Mouse (Mus musculus) cerebellum, adult (tissue): ENCODE measurements around the gene Hopx.
A peak's percentile ranks its signal among the peaks of the same experiment; 100 is the strongest.

ENCODE experiments used
- ATAC-seq: cut with Nextera tagmentation; 2 replicates; pipeline ENCODE4 v1.9.2; 2017; ENCODE audit warnings: mild to moderate bottlenecking, moderate library complexity, mixed read lengths; ENCODE audit not compliant: insufficient number of reproducible peaks, low FRiP score, low TSS enrichment

Gene Hopx

DNA sequence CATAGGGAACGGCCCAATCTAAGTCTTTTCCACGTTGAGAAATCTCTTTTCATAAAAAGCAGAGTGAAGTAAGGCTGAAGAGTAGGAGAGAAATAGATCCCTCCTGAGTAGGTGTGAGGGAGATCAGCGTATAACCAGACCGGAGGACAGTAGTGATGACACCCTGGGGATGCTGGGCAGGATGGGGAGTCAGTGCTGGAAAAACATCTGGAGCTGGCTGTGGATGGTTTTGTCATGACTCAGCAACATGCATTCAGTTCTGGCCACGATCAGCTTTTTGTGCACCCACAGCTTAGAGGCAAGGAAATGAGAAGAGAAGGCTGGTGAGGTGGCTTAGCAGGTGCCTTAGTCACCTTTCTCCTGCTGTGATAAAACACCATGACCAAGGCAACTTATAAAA, 19.0 kb upstream of the Hopx start:
- ATAC-seq, result no peak

DNA sequence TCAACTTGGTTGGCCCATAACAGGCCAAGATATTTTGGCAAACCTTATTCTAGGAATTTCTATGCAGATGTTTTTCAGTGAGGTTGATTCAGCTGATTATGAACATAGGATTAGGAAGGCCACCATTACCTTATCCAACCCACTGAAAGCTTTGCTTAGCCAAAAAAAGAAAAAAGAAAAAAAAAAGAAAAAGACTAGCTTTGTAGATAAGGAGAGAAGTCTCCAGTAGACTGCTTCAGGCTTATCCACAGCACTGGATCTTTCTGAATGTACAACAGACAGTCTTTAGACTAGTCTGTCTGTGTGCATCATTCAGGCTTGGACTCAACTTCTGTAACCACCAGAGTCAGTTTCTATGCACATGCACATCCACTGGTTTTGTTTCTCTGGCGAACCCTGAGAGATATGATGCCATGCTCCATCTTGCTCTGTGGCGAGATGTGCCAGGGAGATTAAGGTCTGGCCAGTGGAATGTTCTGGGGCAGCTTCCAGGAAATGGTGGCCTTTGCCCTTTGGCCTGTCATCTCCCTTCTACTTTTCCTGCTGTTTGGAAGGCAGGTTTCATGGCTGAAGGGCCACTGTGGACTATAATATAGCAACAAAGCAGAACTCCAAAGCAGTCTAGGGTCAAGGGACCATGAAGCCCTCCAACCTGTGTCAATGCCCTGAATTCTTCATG, 17.7 kb upstream of the Hopx start:
- no peak for ATAC-seq

DNA sequence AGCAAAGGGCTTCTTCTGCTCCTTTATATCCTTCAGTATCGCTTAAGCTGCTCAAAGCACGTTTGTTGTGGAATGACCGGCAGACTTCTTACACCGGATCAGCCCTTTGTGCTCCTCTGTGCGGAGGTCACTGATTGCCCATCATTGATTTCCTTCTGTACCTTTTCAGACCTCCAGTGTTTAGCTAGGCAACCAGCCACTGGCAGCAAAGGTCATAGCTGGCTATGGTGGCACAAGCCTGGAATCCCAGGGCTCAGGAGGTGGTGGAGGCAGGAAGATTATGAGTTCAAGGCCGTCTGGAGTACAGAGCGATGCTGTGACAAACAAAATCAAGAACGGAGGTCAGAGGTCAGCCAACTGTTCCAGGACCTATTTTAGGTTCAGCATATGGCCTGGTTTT, 17.0 kb upstream of the Hopx start:
- ATAC-seq, result no peak

DNA sequence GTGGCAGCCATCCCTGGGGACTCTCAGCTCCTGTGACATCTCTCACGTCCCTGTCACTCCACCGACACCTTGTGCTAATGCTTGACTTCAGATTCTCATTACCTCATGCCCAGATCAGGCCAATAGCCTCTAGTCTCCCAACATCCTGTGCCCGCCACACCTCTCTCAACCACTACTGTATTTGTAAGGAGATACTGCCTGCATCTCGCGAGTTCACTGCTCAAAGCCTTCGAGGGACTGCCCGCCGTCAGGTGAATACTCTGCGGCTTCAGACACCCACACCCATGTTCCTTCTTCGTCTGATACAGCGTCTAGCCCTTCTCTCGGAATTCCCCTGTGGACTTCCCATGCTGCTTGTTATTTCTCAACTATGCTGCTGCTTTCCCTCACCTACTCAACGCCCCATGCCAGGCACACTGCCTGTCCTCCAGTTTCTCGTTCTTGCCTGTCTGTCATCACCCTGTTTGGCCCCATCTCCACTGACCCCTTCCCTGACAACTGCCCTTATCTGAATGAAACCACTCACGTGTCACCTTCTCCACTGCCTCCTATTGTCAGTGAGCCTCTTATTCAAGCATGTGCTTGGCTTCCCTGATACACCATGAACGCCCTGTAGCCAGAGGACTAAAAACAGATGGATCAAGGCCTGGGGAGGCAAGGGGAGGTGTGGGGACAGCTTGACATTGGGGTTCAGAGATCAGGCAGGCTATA, 15.5 kb upstream of the Hopx start:
- ATAC-seq, result no peak

DNA sequence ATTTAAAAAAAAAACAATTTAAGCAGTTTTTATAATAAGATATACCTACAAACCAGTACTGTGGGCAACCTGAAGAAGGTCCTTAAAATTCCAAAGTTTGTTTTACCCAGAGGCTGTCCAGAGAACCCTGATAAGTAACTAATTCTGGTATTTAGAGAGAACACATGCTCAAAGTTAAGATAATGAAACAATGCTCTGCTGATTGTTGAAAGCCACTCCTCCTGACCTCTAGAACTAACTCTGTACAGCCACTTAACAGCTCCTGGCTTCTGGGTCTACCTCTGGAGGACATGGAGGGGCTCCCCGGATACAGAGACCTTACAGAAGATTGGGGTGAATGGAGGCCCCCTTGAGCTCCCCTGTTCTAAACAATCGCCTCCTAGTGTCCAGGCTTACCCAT, 15.0 kb upstream of the Hopx start:
- no peak for ATAC-seq

DNA sequence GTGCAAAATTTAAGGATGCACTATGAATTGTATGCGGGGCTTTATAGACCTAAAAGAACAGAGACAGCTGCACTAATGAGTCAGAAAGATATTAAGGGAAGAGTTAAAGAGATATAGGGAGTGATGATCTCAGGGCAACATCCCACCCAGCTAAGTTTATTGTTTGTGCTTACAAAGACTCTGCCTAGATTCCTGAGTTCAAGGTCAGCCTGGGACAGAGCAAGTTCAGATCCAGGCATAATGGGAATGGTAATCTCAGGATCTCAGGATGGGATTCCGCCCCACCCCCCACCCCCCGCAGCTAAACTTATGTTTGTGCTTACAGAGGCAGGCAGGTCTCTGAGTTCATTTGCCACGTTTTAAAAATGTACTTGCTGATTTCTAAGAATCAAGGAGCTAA, 13.9 kb upstream of the Hopx start:
- ATAC-seq, result no peak

DNA sequence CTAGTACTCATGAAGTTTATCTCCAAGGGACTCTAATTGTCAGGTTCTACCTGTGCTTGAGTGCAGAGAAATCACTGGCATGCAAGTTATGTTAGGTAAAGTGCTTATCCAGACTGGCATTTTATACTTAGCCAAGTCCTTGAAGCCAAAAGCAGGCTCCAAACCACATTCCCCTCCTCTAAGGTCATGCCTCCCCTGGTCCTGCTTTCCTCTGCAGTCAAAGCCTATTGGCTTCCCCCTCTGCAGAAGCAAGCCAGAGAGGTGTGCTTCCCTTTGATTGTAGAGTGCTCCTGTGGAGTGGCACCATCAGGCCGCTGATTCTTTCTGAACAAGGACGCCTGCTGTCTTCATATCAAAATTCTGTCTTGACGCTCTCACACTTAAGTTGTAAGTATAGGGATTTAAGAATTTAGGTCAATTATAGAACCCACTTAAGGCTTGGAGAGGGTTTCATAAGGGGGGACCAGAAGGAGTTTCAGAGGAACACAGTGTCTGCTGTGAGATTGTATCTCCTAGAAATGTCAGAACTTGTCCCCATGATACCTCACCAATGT, 11.6 kb upstream of the Hopx start:
- ATAC-seq, result no peak

DNA sequence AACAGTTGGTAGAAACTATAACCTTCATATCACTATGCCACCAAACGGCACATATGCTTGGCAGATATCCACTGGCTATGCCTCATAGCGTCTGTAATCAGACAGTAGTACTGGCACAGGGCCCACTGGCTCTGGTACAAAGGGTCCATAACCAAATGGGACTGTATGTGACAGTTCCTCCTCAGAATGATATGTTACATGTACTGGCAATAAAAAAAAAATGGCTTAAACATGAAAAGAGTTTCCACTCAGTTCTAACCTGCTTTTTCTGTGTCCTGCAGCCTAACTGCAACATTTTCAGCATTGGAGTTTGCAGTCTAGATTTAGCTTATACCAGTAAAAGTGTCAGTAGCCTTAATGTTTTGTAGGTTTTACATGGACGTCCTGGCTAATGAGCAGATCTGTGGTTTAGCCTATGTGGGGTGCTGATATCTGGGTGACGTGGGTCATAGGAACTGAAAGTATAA, 9.9 kb upstream of the Hopx start:
- ATAC-seq, result no peak

DNA sequence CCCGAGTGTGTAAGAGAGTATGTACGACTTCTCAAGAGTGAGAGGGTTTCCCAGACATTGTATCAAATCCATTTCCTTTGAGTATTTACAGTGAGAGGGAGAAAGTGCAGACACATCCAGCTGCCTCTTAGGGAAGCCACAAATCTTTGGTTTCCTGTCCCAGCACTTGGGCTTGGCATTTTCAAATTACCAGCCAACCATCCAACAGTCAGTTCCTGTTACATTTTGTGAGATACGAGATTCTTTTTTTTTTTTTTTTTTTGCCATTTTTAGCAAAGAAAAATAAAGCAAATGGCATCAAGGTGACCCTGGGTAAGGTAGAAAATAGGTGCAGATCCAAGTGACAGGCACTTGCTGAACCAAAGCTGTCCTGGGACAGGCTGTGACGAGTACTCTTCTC, 9.2 kb upstream of the Hopx start:
- ATAC-seq, result no peak

DNA sequence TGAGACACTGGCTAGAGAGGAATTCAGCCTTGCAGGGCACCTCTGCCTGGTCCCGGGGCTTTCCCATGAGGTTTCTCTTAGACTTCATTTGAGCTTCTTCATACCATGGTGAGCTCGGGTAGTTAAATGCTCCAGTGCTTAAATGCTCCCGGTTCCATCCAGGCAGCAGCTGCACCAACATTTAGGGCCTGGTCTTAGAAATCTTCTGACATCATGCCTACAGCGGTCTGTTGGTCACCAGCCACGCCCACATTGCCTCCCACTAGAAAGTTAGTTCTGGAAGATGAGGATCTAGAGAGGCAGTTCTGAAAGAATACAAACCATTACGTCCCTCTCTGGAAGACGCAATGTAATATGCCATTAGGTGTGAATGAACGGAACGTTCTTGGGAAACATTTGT, 8.7 kb upstream of the Hopx start:
- ATAC-seq, result no peak

DNA sequence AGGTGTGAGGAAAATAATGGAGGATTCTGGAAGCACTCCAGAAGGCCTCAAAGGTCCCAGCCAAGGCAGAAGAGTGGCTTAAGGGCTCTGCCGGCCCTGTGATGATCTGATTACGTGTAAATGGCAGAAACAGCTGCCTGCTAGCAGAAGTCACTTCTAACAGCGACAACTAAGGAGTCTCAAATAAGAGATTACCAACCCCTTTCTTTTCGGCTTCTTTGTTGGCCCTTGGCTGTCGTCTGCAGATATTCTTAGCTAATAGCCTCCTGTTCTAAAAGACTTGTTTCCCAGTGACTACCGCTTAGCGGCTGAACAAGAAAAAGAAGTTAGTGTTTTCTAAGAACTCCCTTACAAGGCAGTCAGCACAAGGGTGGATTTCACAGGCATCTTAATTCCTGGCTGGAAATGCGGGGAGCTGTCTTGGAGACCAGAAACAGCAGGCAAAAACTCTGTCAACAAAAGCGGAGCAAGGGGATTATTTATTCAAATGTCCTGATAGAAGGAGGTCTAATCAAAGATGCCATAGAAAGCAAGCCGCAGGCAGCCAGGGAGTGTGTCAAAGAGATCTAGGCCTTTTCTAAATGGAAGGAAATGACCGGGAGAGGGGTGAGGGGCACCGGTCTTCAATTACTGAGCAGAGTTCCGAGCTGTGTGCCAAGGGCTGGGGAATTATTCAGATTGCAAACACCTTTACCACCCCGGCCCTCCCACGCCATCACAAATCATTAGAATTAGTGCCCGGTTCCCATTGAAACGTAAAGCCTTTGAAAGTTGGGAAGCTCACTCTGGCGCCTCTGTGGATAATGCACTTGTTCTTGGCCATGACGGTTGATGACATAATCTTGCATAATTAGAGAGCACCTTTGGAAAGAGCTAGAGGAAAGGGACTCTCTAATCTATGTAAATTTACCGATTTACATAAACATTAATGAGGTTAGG, 7.6 kb upstream of the Hopx start:
- 0 out of 2 replicates have a peak, but pooled peaks have one; percentile 28 for ATAC-seq

DNA sequence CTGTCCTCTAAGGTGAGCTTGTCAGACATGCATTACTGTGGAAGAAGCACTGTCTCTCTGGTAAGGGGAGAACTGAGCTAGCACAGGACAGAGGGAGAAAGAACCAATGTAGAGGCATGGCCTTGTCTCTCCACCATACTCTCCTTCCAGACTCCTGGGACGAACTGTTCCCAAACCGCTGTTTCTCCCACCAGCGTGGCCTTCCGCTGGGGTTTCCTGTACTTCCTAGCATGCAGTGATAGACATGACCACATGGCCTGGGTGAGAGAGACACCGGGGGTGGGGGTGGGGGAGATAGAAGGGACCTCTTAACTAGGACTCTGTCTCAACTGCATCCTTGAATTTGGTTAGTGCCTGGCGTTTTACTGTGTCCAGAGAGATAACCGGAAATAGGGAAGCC, 5.8 kb upstream of the Hopx start:
- ATAC-seq, result no peak

DNA sequence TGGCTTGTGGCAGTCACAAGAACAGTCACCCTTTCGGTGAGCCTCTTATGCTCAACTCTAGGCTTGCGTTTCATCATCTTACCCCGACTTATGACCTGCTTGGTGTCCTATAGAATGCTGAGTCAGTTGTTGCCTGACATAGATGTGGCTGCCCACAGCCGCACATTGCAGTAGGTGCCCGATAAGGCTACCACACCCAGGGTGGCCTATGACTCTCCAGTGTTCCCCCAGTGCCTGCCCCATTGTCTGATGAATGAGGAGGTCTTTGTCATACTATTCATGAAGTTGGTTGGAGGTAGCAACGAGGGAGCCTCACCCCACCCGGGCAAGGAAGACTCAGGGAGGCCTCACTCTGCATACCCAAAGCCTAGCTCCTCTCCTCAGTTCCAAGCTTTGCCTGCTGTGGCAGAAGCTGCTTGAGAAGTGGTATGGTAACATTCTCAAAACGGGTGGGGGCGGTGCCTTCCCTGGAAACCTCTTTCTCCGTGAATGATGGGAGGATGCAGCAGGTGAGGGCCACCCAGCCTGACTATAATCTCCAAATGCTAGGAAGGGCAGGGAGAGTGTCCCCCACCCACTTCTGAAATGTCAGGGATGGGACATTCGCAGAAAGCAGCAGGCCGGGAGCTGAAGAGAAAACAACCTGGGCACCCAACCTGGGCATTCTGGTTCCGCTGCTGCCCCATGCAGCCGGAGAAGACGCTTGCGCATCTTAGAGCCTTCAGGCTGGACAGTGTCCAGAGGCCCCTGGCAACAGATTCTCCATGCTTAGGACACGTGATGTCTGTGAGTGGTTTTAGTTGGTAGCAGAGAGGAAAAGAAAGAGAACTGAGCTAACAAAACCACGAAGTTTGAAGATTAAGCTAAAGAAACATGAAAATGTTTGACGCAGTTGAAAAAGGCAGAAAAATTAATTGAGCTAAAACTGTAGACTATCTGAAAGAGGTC, 4.8 kb upstream of the Hopx start:
- no peak for ATAC-seq

DNA sequence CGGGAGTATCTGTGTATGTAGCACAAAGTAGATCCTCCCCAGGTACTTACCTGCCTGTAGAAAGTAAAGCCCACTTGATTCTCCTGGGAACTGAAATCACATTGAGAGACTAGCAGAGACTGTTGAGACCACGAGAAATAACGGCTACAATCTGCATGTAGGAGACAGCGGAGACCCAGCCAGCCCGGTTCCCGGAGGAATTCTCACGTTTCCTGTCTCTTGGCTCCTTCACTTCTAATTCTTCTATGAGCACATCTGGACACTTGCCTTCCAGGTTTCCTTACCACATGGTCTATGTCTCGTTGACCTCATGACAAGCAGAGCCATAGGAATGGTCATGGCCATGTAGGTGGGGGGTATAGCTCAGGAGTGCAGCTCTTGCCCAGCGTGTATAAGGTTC, 811 bp upstream of the Hopx start:
- no peak for ATAC-seq

DNA sequence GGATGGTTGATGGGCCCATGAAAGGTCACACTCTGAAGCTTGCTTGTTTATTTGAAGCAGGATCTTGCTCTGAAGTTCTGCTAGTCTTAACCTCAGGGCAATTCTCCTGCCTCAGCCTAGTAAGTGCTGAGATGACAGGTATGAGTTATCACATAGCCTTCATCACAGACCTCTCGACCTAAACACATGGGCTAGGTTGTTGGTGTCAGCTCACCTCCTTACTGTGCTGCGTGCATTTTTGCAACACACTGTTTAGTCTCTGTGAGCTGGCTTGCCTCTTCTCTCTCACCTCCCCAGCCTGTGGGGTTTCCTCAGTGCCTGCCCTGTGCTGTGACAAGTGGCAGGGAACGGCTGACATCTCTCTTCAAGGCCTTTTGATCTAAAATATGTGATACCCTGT, 1.1 kb downstream of the Hopx start:
- no peak for ATAC-seq

DNA sequence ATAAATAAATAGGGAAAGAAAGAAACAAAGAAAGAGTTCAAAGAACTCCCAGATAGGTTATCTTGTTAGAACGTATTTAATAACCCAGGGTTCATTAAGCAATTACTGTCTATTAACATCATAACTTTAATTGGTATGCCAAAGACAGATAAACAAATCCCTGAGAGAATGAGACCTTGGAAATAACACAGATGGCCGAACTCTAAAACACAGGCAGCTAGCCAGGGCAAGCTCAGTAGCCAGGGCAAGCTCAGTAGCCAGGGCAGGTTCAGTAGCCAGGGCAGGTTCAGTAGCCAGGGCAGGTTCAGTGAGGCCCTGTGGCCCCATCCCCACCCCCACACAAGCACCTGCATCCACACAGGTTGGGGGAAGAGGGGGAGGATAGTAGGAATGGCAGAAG, 2.9 kb downstream of the Hopx start:
- ATAC-seq, result peak; percentile 47; the same call in 1 of the 2 replicates

DNA sequence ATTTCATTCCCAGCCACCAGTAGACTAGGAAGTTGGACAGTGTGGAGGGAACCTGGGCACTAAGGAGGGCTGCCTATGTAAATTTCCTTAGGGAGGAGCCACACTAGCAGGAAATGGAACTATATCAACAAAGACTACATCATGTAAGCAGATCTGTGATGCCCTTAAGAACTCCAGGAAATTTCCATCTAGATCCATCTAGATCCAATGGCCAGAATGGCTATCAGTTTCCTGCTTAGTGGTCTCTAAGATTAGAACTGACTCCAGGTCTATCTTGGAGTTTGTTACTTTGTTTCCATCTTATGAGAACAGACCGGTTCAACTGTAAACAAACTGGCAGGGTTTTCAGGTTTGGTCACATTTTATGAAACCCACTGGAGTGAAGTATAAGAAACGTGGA, 5.1 kb downstream of the Hopx start:
- ATAC-seq, result no peak

DNA sequence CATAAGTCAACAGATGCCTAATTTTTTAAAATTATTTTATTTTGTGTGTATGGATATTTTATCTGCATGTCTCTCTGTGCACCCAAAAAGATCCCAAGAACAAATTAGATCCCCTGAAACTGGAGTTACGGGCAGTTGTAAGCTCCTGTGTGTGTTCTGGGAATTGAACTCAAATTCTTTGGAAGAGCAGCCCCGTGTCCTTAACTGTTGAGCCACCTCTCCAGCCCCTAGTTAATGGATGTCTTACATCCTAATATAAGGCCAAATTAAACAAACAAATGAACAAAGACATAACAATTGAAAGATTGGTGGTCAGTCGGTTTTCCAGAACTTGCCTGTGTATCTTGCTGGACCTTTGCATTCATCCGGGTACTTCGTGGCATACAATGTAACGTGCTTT, 6.1 kb downstream of the Hopx start:
- no peak for ATAC-seq

DNA sequence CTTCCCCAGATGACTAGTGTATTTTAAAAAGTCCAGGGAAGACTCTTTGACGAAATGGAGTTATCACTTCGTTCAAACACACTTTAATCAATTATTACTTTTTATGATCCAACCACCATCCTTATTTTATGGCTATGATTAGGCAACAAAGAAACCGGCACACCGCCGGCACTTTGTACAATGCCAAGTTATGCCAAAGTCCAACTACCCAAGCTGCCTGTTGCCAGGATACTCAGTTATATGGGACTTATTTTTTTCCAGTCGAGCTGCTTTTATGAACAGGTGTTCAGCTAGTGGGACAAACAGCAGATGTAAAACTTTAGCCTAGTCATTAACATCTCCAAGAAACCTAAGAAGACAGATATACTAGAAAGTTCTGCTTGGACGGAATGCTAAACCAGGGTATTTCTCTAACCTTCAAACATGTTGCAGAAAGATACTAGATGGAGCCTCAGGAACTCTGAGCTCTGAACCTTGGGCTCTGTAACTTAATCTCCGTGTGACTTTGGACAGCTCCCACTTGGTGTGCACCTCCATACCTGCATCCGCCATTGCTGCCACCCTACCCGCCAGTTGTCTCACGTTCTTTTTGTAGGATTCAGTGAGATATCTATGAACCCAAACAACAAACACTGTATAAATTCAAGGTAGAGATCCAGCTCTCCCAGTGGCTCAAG, 7.6 kb downstream of the Hopx start:
- no peak for ATAC-seq
